Mouse (Mus musculus) kidney, adult 2 months (tissue): ENCODE results near the gene Caln1.

ENCODE experiments used
- CTCF ChIP-seq: fragments of 200-500 bp; conservative IDR thresholded peaks from 2 replicates; pipeline ENCODE4 v1.5.1; 2011; ENCODE audit warnings: low read depth, mild to moderate bottlenecking, control low read depth, low read length, moderate library complexity, mixed read lengths; ENCODE audit not compliant: insufficient read depth, insufficient read length
- POLR2A ChIP-seq: fragments of 200-500 bp; IDR thresholded peaks from one replicate; pipeline ENCODE4 v1.6.1; 2011; ENCODE audit warnings: low read depth, low read length, control low read depth

DNA sequence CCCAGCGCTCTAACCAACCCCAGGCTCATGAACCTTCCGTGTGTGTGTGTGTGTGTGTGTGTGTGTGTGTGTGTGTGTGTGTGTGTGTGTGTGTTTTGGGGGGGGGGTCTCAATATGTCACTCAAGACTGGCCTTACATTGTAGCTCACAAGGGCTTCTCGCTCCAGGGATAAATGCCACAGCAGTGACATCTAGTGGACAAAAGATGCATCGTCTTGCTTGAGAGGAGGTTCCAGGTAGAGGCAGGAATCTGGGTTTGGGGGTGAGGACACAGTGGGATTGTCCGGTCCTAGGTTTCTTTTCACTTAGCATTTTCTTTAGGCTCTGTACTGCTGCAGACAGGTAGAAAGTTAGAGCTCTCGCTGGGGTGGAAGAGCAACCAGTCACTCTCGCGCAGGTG, 488.9 kb downstream of the Caln1 start:
- TF ChIP-seq POLR2A (no peak), CTCF (peak; percentile 75)
